Mouse (Mus musculus): ENCODE data around the gene Hexim1. TPM values are rescaled to one million over a fixed set of nuclear protein-coding genes. Genes with fewer than 3 reads are reported as not detected.

Gene Hexim1
- polyA plus RNA-seq (2014; fragmentation: Nextera tagmentation; extraction: Ambion mirVana), result 7.1 and 8.9 TPM in 2 replicates

DNA sequence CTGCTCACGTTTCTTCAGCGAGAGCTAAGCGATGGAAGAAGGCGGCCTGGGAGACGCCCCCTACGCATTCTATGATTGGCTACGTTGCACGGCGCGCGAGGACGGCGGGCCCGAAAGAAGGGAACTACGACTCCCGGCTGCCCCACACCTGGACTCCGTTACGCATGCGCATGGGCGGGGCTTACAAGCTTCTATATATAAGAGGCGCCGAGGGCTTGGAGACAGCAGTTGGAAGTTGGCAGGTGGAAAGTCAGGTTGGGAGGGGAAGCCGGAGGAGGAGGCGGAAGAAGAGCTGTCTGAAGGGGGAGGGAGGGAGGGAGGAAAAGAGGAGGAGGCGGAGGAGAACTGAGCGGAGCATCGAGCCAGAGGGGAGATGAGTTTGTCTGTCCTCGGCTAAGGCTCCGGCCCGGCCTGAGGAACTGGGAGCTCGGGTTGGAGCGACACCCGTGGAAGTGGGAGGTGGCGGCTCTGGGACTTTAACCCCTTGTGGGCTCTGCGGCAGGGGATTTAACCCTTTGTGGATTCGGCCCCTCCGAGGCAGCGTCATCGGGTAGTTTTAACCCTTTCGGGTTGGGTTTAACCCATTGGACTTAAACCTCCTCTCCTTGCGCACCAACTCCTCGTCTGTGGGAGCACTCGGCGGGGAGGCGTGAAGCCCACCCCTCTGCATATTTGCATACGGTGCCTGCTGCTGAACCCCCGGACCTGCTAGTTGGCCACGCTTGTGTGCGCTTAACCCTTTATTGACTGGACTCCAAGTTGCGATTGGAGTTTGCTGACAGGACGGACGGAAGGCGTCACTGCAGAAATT, at the start of gene Hexim1:
TSS of gene Hexim1 (plus strand) at position 224 of the 811 bp plus-strand sequence.
- peak within 1 kb of the TSS; percentile 86 for H3K27ac ChIP-seq (ENCODE audit: low read depth, low read length)
- no peaks in the 10 kb centered on the region for H3K27me3 ChIP-seq (ENCODE audit: control insufficient read depth, insufficient read depth, low read length)
- H3K4me1 ChIP-seq (ENCODE audit: control insufficient read depth, insufficient read depth, low read length), result peaks cover 19% of the 10 kb centered on the region
- H3K36me3 ChIP-seq (ENCODE audit: control insufficient read depth, insufficient read depth, low read length), result no peaks in the 10 kb centered on the region
- H3K9ac ChIP-seq (ENCODE audit: low read depth, low read length), result peak within 1 kb of the TSS; percentile 85
- peak within 1 kb of the TSS; percentile 82 for H3K4me2 ChIP-seq (replicated peaks; ENCODE audit: low read depth, low read length)
- ATAC-seq (ENCODE audit: low FRiP score, low TSS enrichment), result peak; percentile 94
- under 1% methylated on average over 53 of the region's 53 CpGs for WGBS
- peak within 1 kb of the TSS; percentile 70 for H3K4me3 ChIP-seq (ENCODE audit: low read length)
- H3K9me3 ChIP-seq (ENCODE audit: control insufficient read depth, low read length), result no peaks in the 10 kb centered on the region

DNA sequence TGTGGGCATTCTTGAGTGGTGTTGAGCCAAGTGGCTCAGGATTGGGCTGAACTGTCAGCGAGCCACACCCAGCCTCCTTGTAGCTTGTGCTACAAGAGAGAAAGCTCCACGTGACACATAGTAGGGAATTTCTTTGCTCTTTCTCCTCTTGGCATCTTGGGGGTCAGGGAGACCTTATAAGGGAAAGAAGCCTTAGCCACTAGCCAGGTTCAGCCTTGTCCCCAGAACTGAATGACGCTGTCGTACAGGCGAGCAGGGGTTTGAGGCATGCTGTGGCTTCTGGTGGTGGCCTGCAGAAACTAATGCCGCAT, 49.0 kb upstream of the Hexim1 start:
- no peaks in the 10 kb centered on the region for H3K27me3 ChIP-seq (ENCODE audit: control insufficient read depth, insufficient read depth, low read length)
- WGBS, result 92% methylated on average over 6 of the region's 6 CpGs
- H3K4me1 ChIP-seq (ENCODE audit: control insufficient read depth, insufficient read depth, low read length), result no peaks in the 10 kb centered on the region
- H3K4me3 ChIP-seq (ENCODE audit: low read length), result no peak overlapping the region
- H3K4me2 ChIP-seq (replicated peaks; ENCODE audit: low read depth, low read length), result no peak overlapping the region
- H3K9me3 ChIP-seq (ENCODE audit: control insufficient read depth, low read length), result no peaks in the 10 kb centered on the region
- H3K9ac ChIP-seq (ENCODE audit: low read depth, low read length), result no peak overlapping the region
- H3K36me3 ChIP-seq (ENCODE audit: control insufficient read depth, insufficient read depth, low read length), result peaks cover 80% of the 10 kb centered on the region
- no peak overlapping the region for H3K27ac ChIP-seq (ENCODE audit: low read depth, low read length)
- ATAC-seq (ENCODE audit: low FRiP score, low TSS enrichment), result no peak

- Histone ChIP-seq H3K4me1 (ENCODE audit: control insufficient read depth, insufficient read depth, low read length) (no peaks in the 10 kb centered on the region), H3K27ac (ENCODE audit: low read depth, low read length) (no peak overlapping the region), H3K27me3 (ENCODE audit: control insufficient read depth, insufficient read depth, low read length) (no peaks in the 10 kb centered on the region), H3K4me2 (replicated peaks; ENCODE audit: low read depth, low read length) (no peak overlapping the region), H3K9ac (ENCODE audit: low read depth, low read length) (no peak overlapping the region; the same call in 1 of the 2 replicates), H3K4me3 (ENCODE audit: low read length) (no peak overlapping the region), H3K9me3 (ENCODE audit: control insufficient read depth, low read length) (no peaks in the 10 kb centered on the region), H3K36me3 (ENCODE audit: control insufficient read depth, insufficient read depth, low read length) (peaks cover 78% of the 10 kb centered on the region)
- 73% methylated on average over 8 of the region's 8 CpGs for WGBS
- ATAC-seq (ENCODE audit: low FRiP score, low TSS enrichment), result no peak
These were observed 48.5 kb upstream of the Hexim1 start for GRCm38 (mm10) chr11:103067457-103068001.

DNA sequence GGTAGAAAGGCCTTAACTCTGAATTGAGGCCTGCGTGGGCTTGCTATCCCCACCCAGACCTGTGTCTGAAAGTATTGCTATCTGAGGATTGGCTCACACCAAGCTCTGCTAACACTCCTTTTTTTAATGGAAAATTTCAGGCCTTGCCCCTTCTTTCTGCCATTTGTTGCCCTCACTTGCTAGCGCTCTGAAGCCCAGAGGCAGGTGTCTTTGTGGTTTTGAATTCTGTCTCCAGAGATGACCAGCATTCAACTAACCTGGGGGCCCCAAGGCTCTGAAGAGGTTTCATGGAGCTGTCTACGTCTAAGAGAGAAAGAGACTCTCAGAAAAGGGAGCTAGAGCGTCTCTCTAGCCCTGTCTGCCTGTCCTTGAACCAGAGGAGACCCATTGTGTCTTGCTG, 47.8 kb upstream of the Hexim1 start:
- no peak overlapping the region for H3K27ac ChIP-seq (ENCODE audit: low read depth, low read length)
- no peak overlapping the region for H3K4me3 ChIP-seq (ENCODE audit: low read length)
- no peak overlapping the region for H3K9ac ChIP-seq (ENCODE audit: low read depth, low read length)
- WGBS, result 91% methylated on average over 4 of the region's 4 CpGs
- ATAC-seq (ENCODE audit: low FRiP score, low TSS enrichment), result no peak
- H3K27me3 ChIP-seq (ENCODE audit: control insufficient read depth, insufficient read depth, low read length), result no peaks in the 10 kb centered on the region
- H3K4me1 ChIP-seq (ENCODE audit: control insufficient read depth, insufficient read depth, low read length), result no peaks in the 10 kb centered on the region
- no peak overlapping the region for H3K4me2 ChIP-seq (replicated peaks; ENCODE audit: low read depth, low read length)
- no peaks in the 10 kb centered on the region for H3K9me3 ChIP-seq (ENCODE audit: control insufficient read depth, low read length)
- peaks cover 74% of the 10 kb centered on the region for H3K36me3 ChIP-seq (ENCODE audit: control insufficient read depth, insufficient read depth, low read length)

DNA sequence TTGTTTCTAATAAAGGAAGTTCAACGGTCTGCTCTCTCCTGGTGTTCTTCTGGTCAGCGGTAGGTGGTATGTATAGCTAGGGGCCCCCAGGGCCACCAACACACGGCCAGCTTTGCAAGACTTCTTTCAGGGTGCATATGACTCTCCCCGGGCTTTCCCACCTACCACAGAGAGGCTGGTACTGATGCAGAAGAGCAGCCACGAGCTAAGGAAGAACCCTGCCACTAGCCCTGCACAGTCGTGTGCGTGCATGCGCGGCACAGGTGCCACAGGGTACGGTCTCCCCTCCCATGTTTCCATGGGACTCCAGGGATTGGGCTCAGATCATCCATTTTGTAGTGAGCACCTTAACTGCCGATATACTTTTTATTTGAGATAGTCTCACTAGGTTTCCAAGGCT, 47.1 kb upstream of the Hexim1 start:
- no peak for ATAC-seq (ENCODE audit: low FRiP score, low TSS enrichment)
- no peaks in the 10 kb centered on the region for H3K27me3 ChIP-seq (ENCODE audit: control insufficient read depth, insufficient read depth, low read length)
- no peaks in the 10 kb centered on the region for H3K4me1 ChIP-seq (ENCODE audit: control insufficient read depth, insufficient read depth, low read length)
- H3K36me3 ChIP-seq (ENCODE audit: control insufficient read depth, insufficient read depth, low read length), result peaks cover 68% of the 10 kb centered on the region
- H3K4me3 ChIP-seq (ENCODE audit: low read length), result no peak overlapping the region
- H3K4me2 ChIP-seq (replicated peaks; ENCODE audit: low read depth, low read length), result no peak overlapping the region
- H3K9ac ChIP-seq (ENCODE audit: low read depth, low read length), result no peak overlapping the region
- H3K9me3 ChIP-seq (ENCODE audit: control insufficient read depth, low read length), result no peaks in the 10 kb centered on the region
- no peak overlapping the region for H3K27ac ChIP-seq (ENCODE audit: low read depth, low read length)
- WGBS, result 95% methylated on average over 11 of the region's 11 CpGs

GRCm38 (mm10) chr11:103069731-103070130, 46.3 kb upstream of the Hexim1 start:
- Histone ChIP-seq H3K4me2 (replicated peaks; ENCODE audit: low read depth, low read length) (no peak overlapping the region), H3K4me1 (ENCODE audit: control insufficient read depth, insufficient read depth, low read length) (no peaks in the 10 kb centered on the region), H3K4me3 (ENCODE audit: low read length) (no peak overlapping the region), H3K36me3 (ENCODE audit: control insufficient read depth, insufficient read depth, low read length) (peaks cover 59% of the 10 kb centered on the region), H3K27ac (ENCODE audit: low read depth, low read length) (no peak overlapping the region), H3K9ac (ENCODE audit: low read depth, low read length) (no peak overlapping the region), H3K9me3 (ENCODE audit: control insufficient read depth, low read length) (no peaks in the 10 kb centered on the region), H3K27me3 (ENCODE audit: control insufficient read depth, insufficient read depth, low read length) (no peaks in the 10 kb centered on the region)
- 93% methylated on average over 2 of the region's 2 CpGs for WGBS
- ATAC-seq (ENCODE audit: low FRiP score, low TSS enrichment), result no peak

DNA sequence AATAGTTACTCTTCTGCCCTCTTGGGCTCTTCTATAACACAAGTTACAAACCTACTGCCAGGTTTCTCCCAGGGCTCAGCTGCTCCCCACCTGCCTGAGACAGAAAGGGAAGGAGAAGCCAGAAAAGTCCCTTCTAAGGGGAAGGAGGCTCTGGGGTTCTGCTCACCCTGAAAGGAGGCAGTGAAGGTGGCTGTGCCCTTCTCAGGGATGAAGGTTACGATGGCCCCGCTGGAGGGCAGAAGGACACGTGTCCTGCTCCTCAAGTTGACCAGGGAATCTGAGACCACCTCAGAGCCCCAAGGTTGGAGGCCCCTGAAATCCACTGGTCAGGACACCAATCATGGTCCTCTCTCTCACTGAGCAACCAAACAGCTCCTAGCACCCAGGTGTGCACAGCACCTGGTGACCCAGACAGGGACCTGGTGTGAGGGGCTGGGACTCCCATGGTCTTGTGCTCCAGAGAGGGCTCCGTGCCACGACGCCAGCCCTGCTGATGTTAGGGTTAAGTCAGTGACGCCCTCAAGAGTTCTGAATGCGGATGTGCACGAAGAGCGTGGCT, 45.6 kb upstream of the Hexim1 start:
- Histone ChIP-seq H3K4me1 (ENCODE audit: control insufficient read depth, insufficient read depth, low read length) (no peaks in the 10 kb centered on the region), H3K9me3 (ENCODE audit: control insufficient read depth, low read length) (no peaks in the 10 kb centered on the region), H3K4me2 (replicated peaks; ENCODE audit: low read depth, low read length) (no peak overlapping the region), H3K27ac (ENCODE audit: low read depth, low read length) (no peak overlapping the region), H3K27me3 (ENCODE audit: control insufficient read depth, insufficient read depth, low read length) (no peaks in the 10 kb centered on the region), H3K4me3 (ENCODE audit: low read length) (no peak overlapping the region), H3K9ac (ENCODE audit: low read depth, low read length) (no peak overlapping the region), H3K36me3 (ENCODE audit: control insufficient read depth, insufficient read depth, low read length) (peaks cover 54% of the 10 kb centered on the region)
- 90% methylated on average over 10 of the region's 10 CpGs for WGBS
- no peak for ATAC-seq (ENCODE audit: low FRiP score, low TSS enrichment)

GRCm38 (mm10) chr11:103073671-103074070, 42.4 kb upstream of the Hexim1 start:
- 89% methylated on average over 7 of the region's 7 CpGs for WGBS
- Histone ChIP-seq H3K4me1 (ENCODE audit: control insufficient read depth, insufficient read depth, low read length) (no peaks in the 10 kb centered on the region), H3K27ac (ENCODE audit: low read depth, low read length) (no peak overlapping the region), H3K27me3 (ENCODE audit: control insufficient read depth, insufficient read depth, low read length) (no peaks in the 10 kb centered on the region), H3K4me2 (replicated peaks; ENCODE audit: low read depth, low read length) (no peak overlapping the region), H3K36me3 (ENCODE audit: control insufficient read depth, insufficient read depth, low read length) (peaks cover 21% of the 10 kb centered on the region), H3K4me3 (ENCODE audit: low read length) (no peak overlapping the region), H3K9me3 (ENCODE audit: control insufficient read depth, low read length) (no peaks in the 10 kb centered on the region), H3K9ac (ENCODE audit: low read depth, low read length) (no peak overlapping the region)
- ATAC-seq (ENCODE audit: low FRiP score, low TSS enrichment), result no peak

GRCm38 (mm10) chr11:103074121-103074650, 41.8 kb upstream of the Hexim1 start:
- H3K36me3 ChIP-seq (ENCODE audit: control insufficient read depth, insufficient read depth, low read length), result peaks cover 16% of the 10 kb centered on the region
- H3K27ac ChIP-seq (ENCODE audit: low read depth, low read length), result no peak overlapping the region
- no peaks in the 10 kb centered on the region for H3K27me3 ChIP-seq (ENCODE audit: control insufficient read depth, insufficient read depth, low read length)
- no peak for ATAC-seq (ENCODE audit: low FRiP score, low TSS enrichment)
- H3K4me3 ChIP-seq (ENCODE audit: low read length), result no peak overlapping the region
- H3K4me1 ChIP-seq (ENCODE audit: control insufficient read depth, insufficient read depth, low read length), result no peaks in the 10 kb centered on the region
- no peak overlapping the region for H3K4me2 ChIP-seq (replicated peaks; ENCODE audit: low read depth, low read length)
- no peak overlapping the region for H3K9ac ChIP-seq (ENCODE audit: low read depth, low read length)
- no peaks in the 10 kb centered on the region for H3K9me3 ChIP-seq (ENCODE audit: control insufficient read depth, low read length)
- WGBS, result 63% methylated on average over 10 of the region's 10 CpGs

All from kidney, embryonic 14.5 days (tissue).